Mouse (Mus musculus) stomach, postnatal 0 days (tissue): ENCODE results near the gene Grm8.

ENCODE experiments used
- CTCF ChIP-seq: IDR thresholded peaks from 2 replicates; pipeline ENCODE4 v1.5.1; 2016; ENCODE audit warnings: antibody characterized with exemption, low read depth, mild to moderate bottlenecking, moderate library complexity
- EP300 ChIP-seq: optimal IDR thresholded peaks from 2 replicates; pipeline ENCODE3; 2016; ENCODE audit warnings: antibody characterized with exemption

- TF ChIP-seq CTCF (no peak), EP300 (no peak)
Observed at GRCm38 (mm10) chr6:28040815-28041214, 94.2 kb downstream of the Grm8 start.
